Mouse (Mus musculus) stomach, postnatal 0 days (tissue): Measurements from ENCODE around the gene Rpl24. TPM values are rescaled to one million over a fixed set of nuclear protein-coding genes. Genes with fewer than 3 reads are reported as not detected.

Experiments
- ATAC-seq: fragments of 200-750 bp; cut with Nextera tagmentation; 2 replicates; pipeline ENCODE4 v1.8.0; 2017; ENCODE audit not compliant: low FRiP score, low TSS enrichment
- DNase-seq: peaks from one replicate; pipeline ENCODE4 v3.0.0-alpha.2; 2016; ENCODE audit warnings: low spot score
- H3K27ac ChIP-seq: fragments of 300-500 bp; sonication (generic); replicated peaks from 2 replicates; pipeline ENCODE4 v1.5.1; 2014; ENCODE audit warnings: mild to moderate bottlenecking, control low read depth
- H3K27me3 ChIP-seq: fragments of 300-500 bp; sonication (generic); 2 replicates; pipeline ENCODE4 v1.6.1; 2014; ENCODE audit warnings: low read length; ENCODE audit not compliant: control insufficient read depth, insufficient read depth
- H3K36me3 ChIP-seq: fragments of 300-500 bp; sonication (generic); 2 replicates; pipeline ENCODE4 v1.6.1; 2014; ENCODE audit warnings: low read length, mixed read lengths; ENCODE audit not compliant: control insufficient read depth, insufficient read depth
- H3K4me1 ChIP-seq: fragments of 300-500 bp; sonication (generic); replicated peaks from 2 replicates; pipeline ENCODE4 v1.6.1; 2014; ENCODE audit warnings: antibody characterized with exemption; ENCODE audit not compliant: control insufficient read depth, insufficient read depth
- H3K4me2 ChIP-seq: fragments of 300-500 bp; sonication (generic); replicated peaks from 2 replicates; pipeline ENCODE4 v1.6.1; 2014; ENCODE audit warnings: low read depth, mild to moderate bottlenecking, control low read depth, moderate library complexity
- H3K4me3 ChIP-seq: fragments of 300-500 bp; sonication (generic); 2 replicates; pipeline ENCODE4 v1.5.1; 2014; ENCODE audit warnings: low read depth, low read length, control low read depth
- H3K9ac ChIP-seq: fragments of 300-500 bp; sonication (generic); 2 replicates; pipeline ENCODE4 v1.6.1; 2014; ENCODE audit warnings: mild to moderate bottlenecking, low read length, control low read depth, mixed read lengths
- H3K9me3 ChIP-seq: fragments of 300-500 bp; sonication (generic); 2 replicates; pipeline ENCODE4 v1.6.1; 2016; ENCODE audit warnings: low read length; ENCODE audit not compliant: control insufficient read depth
- CTCF ChIP-seq: IDR thresholded peaks from 2 replicates; pipeline ENCODE4 v1.5.1; 2016; ENCODE audit warnings: antibody characterized with exemption, low read depth, mild to moderate bottlenecking, moderate library complexity
- EP300 ChIP-seq: optimal IDR thresholded peaks from 2 replicates; pipeline ENCODE3; 2016; ENCODE audit warnings: antibody characterized with exemption
- WGBS: fragments of 180-500 bp; shearing (Covaris S2); extraction: QIAGEN DNeasy Blood & Tissue Kit; methylation state at CpG from one replicate; pipeline ENCODE4 v1.1.7; 2014; 5-methylcytosine and 5-hydroxymethylcytosine counted together
- polyA plus RNA-seq: library from polyadenylated mRNA; unstranded; fragments of >200 nt; fragmentation: Nextera tagmentation; extraction: Ambion mirVana; gene quantifications from 2 replicates; pipeline ENCODE4 v1.2.1, GENCODE M21; 2015

Gene Rpl24
- polyA plus RNA-seq = 760 and 770 TPM in 2 replicates

DNA sequence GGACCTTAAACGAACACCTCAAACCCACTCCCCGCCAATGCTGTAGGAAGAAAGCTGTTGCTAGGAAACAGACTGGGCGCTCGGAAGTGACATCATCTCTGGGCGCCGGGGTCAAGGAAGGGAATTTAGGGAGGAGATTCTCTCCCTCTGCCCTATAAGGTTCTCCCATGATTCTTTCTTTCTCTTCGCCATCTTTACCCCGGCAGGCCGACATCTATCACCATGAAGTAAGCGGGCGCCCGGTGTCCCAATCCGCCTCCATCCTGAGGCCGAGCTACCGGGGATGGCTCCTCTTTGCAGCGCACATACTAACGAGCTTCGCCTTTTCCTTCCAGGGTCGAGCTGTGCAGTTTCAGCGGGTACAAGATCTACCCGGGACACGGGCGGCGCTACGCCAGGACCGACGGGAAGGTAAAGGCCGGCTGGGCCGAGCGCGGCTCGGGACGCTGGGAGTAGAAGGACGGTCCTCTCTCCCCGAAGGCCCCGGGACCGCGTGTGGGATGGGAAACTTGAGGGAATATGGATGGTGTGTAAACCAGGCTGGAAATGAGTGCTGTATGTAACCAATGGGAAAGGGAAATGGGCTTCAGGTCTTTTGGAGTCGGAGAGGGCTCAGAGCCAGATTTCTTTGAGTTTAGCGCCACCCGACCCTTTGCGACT, at the start of gene Rpl24:
TSS of gene Rpl24 (plus strand) at position 64 of the 660 bp plus-strand sequence.
- Histone ChIP-seq H3K4me3 (peak within 1 kb of the TSS; percentile 60), H3K9me3 (no peaks in the 10 kb centered on the region), H3K4me1 (no peaks in the 10 kb centered on the region), H3K9ac (peak within 1 kb of the TSS; percentile 86), H3K4me2 (peak within 1 kb of the TSS; percentile 61), H3K27me3 (no peaks in the 10 kb centered on the region), H3K27ac (peak within 1 kb of the TSS; percentile 90), H3K36me3 (peaks cover 6% of the 10 kb centered on the region)
- DNase-seq (peak; percentile 93), ATAC-seq (peak; percentile 95)
- under 1% methylated on average over 42 of the region's 42 CpGs for WGBS
- TF ChIP-seq CTCF = no peak
- peak; percentile 77 for TF ChIP-seq EP300

DNA sequence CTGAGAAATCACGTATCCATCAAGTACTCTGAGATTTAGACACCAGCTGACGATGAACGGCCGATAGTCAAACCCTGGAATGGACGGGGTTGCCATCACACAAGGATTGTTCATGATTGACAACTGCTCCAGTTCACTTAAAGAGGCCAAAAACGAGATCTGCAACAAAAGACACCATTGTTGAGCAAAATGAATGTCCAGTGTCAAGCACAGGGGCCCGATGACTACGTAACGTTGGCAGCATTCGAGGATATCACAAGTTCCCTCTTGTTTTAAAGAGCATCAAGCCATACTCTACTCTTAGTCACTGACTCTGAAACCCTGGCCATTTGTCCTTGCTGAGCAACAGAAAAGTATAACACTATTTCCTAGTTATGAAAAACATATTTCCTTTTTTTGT, 44.0 kb upstream of the Rpl24 start:
- Histone ChIP-seq H3K4me3 (no peak overlapping the region), H3K4me2 (no peak overlapping the region), H3K9me3 (no peaks in the 10 kb centered on the region), H3K27me3 (no peaks in the 10 kb centered on the region), H3K9ac (no peak overlapping the region), H3K27ac (no peak overlapping the region), H3K4me1 (no peaks in the 10 kb centered on the region), H3K36me3 (no peaks in the 10 kb centered on the region)
- DNase-seq = no peak
- TF ChIP-seq CTCF (no peak), EP300 (no peak)
- no peak for ATAC-seq
- 89% methylated on average over 10 of the region's 10 CpGs for WGBS

DNA sequence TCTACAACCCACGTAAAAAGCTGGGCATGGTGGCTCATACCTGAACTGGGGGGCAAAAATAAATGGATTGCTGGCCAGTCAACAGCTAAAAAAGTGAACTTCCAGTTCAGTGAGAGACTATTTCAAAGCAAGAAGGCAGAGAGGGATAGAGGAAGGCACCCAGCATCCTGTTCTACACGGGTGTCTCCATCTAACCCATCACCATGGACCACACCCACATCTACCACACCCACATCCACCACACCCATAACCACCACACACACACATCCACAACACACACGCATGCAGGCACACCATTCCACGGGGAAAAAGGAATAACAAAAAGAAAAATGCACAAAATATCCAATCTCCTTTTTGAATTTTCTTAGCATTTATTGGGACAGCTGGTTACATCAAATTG, 42.1 kb upstream of the Rpl24 start:
- TF ChIP-seq EP300 (no peak), CTCF (no peak)
- 88% methylated on average over 4 of the region's 4 CpGs for WGBS
- Histone ChIP-seq H3K27me3 (no peaks in the 10 kb centered on the region), H3K9me3 (no peaks in the 10 kb centered on the region), H3K4me3 (no peak overlapping the region), H3K27ac (no peak overlapping the region), H3K4me1 (no peaks in the 10 kb centered on the region), H3K36me3 (no peaks in the 10 kb centered on the region), H3K4me2 (no peak overlapping the region), H3K9ac (no peak overlapping the region)
- no peak for DNase-seq
- ATAC-seq = no peak

DNA sequence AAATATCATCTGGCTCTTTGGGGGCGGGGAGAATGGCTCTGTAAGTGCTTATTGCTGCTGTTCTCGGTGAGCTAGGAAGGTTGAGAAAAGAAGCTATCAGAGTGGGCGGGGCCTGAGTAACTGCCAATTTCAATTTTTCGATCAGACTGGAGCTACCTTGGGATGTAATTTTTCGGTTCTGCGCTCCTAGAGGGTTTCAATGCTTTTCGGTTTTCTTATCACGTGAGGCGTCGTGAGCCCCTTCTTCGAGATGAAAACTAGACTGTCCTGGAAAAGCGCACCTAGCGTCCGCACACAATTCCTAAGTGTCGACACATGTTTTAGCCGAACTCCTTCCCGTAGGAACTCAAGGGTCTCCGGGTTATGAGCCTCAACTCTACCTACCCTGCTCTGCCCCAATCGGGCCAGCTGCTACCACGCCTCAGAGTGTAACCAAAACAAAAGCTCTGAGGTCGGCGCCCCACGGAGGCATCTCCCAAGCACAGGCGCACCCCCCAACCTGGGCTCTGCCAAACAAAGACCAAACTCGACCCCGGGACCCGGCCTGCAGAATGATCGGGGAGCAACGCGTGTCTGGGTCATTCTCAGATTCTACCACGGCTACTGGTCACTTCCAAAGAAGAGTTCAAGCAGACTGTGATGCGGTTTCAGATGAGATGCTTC, 32.3 kb upstream of the Rpl24 start:
- Histone ChIP-seq H3K4me3 (peak overlapping the region; percentile 72), H3K4me2 (peak overlapping the region; percentile 93), H3K27me3 (no peaks in the 10 kb centered on the region), H3K36me3 (no peaks in the 10 kb centered on the region), H3K9me3 (no peaks in the 10 kb centered on the region), H3K27ac (peak overlapping the region; percentile 49; the same call in 1 of the 2 replicates), H3K9ac (peak overlapping the region; percentile 56), H3K4me1 (no peaks in the 10 kb centered on the region)
- peak; percentile 39 for DNase-seq
- WGBS = 1% methylated on average over 32 of the region's 32 CpGs
- ATAC-seq = peak; percentile 43
- TF ChIP-seq CTCF = peak; percentile 18; the same call in 1 of the 2 replicates
- TF ChIP-seq EP300 = no peak

DNA sequence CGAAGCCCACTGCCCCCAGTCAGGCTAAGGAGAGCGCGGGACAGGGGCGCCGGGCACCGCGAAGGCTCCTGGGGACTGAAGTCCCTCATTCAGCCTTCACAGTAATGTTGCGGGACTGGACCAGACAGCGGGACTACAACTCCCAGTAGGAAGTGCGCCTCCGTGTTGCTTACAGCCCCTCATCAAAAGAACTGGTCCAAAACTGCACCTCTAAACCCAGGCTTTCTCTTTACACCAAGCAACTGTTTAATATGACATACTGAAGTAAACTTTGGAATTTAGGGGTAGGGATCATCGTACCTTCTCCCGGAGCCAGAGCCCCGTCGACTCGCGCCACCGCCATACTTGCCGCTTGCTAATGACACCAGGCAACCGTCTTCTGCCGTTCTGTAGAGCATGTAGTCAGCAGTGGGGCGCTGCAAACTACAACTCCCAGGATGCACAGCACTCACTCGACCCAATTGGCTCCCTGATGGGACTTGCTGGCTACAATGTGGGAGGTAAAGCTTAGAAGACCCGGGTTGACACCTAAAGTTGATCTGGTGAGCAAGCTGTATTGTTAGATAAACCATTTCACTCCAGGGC, 31.5 kb upstream of the Rpl24 start, which contains the start of gene Cep97:
TSS of gene Cep97 (minus strand) at position 403 of the 585 bp plus-strand sequence.
- TF ChIP-seq CTCF (no peak; the same call in 1 of the 2 replicates), EP300 (no peak)
- Histone ChIP-seq H3K27me3 (no peaks in the 10 kb centered on the region), H3K36me3 (no peaks in the 10 kb centered on the region), H3K4me1 (no peaks in the 10 kb centered on the region), H3K9me3 (no peaks in the 10 kb centered on the region), H3K4me3 (peak within 1 kb of the TSS; percentile 72), H3K4me2 (peak within 1 kb of the TSS; percentile 93), H3K27ac (peak within 1 kb of the TSS; percentile 49; the same call in 1 of the 2 replicates), H3K9ac (peak within 1 kb of the TSS; percentile 56)
- ATAC-seq = peak; percentile 99
- peak; percentile 88 for DNase-seq
- WGBS = under 1% methylated on average over 24 of the region's 24 CpGs
